Mouse (Mus musculus): Measurements from ENCODE around the gene Rab11fip5. TPM values are rescaled to one million over a fixed set of nuclear protein-coding genes. Genes with fewer than 3 reads are reported as not detected.

The Rab11fip5 gene
- polyA plus RNA-seq, 1 experiment from 2014 or later: 3.4 TPM

GRCm38 (mm10) chr6:85307894-85308293 lies 66.5 kb downstream of the Rab11fip5 start:
- no peak for ATAC-seq (ENCODE audit: insufficient number of reproducible peaks, low FRiP score, low TSS enrichment, low read depth)
- H3K4me3 ChIP-seq (ENCODE audit: low read depth, low read length): no peak overlapping the region
- H3K36me3 ChIP-seq (ENCODE audit: control insufficient read depth, insufficient read depth, low read length): no peaks in the 10 kb centered on the region
- no peaks in the 10 kb centered on the region for H3K27me3 ChIP-seq (ENCODE audit: control insufficient read depth, insufficient read depth, low read length)
- no peaks in the 10 kb centered on the region for H3K9me3 ChIP-seq (ENCODE audit: control insufficient read depth, low read length)
- no peak overlapping the region for H3K27ac ChIP-seq (replicated peaks; ENCODE audit: low read depth, low read length)
- H3K4me2 ChIP-seq (ENCODE audit: low read depth, severe bottlenecking): no peak overlapping the region
- H3K9ac ChIP-seq (ENCODE audit: low read length): no peak overlapping the region
- peaks cover 2% of the 10 kb centered on the region for H3K4me1 ChIP-seq (ENCODE audit: control insufficient read depth, insufficient read depth, low read length)
- 87% methylated on average over 4 of the region's 4 CpGs for WGBS
- no peak for DNase-seq (ENCODE audit: low spot score)

GRCm38 (mm10) chr6:85306375-85306774 lies 68.1 kb downstream of the Rab11fip5 start:
- no peak for ATAC-seq (ENCODE audit: insufficient number of reproducible peaks, low FRiP score, low TSS enrichment, low read depth)
- H3K4me3 ChIP-seq (ENCODE audit: low read depth, low read length): no peak overlapping the region
- 86% methylated on average over 3 of the region's 3 CpGs for WGBS

GRCm38 (mm10) chr6:85305826-85306225 lies 68.6 kb downstream of the Rab11fip5 start:
- Histone ChIP-seq H3K36me3 (ENCODE audit: control insufficient read depth, insufficient read depth, low read length) (no peaks in the 10 kb centered on the region), H3K27me3 (ENCODE audit: control insufficient read depth, insufficient read depth, low read length) (no peaks in the 10 kb centered on the region), H3K9me3 (ENCODE audit: control insufficient read depth, low read length) (no peaks in the 10 kb centered on the region), H3K9ac (ENCODE audit: low read length) (no peak overlapping the region), H3K4me2 (ENCODE audit: low read depth, severe bottlenecking) (no peak overlapping the region), H3K27ac (replicated peaks; ENCODE audit: low read depth, low read length) (no peak overlapping the region), H3K4me3 (ENCODE audit: low read depth, low read length) (no peak overlapping the region), H3K4me1 (ENCODE audit: control insufficient read depth, insufficient read depth, low read length) (peaks cover 6% of the 10 kb centered on the region)
- no peak for DNase-seq (ENCODE audit: low spot score)
- no peak for ATAC-seq (ENCODE audit: insufficient number of reproducible peaks, low FRiP score, low TSS enrichment, low read depth)

More at GRCm38 (mm10) chr6:85306375-85306774, 68.1 kb downstream of the Rab11fip5 start:
- Histone ChIP-seq H3K4me2 (ENCODE audit: low read depth, severe bottlenecking) (no peak overlapping the region), H3K9ac (ENCODE audit: low read length) (no peak overlapping the region), H3K36me3 (ENCODE audit: control insufficient read depth, insufficient read depth, low read length) (no peaks in the 10 kb centered on the region), H3K9me3 (ENCODE audit: control insufficient read depth, low read length) (no peaks in the 10 kb centered on the region), H3K27me3 (ENCODE audit: control insufficient read depth, insufficient read depth, low read length) (no peaks in the 10 kb centered on the region), H3K4me1 (ENCODE audit: control insufficient read depth, insufficient read depth, low read length) (peaks cover 6% of the 10 kb centered on the region), H3K27ac (replicated peaks; ENCODE audit: low read depth, low read length) (no peak overlapping the region)
- DNase-seq (ENCODE audit: low spot score): no peak

- 85% methylated on average over 5 of the region's 5 CpGs for WGBS
- no peak overlapping the region for H3K27ac ChIP-seq (replicated peaks; ENCODE audit: low read depth, low read length)
- no peak overlapping the region for H3K4me3 ChIP-seq (ENCODE audit: low read depth, low read length)
- no peaks in the 10 kb centered on the region for H3K9me3 ChIP-seq (ENCODE audit: control insufficient read depth, low read length)
- no peak overlapping the region for H3K9ac ChIP-seq (ENCODE audit: low read length)
- no peak for DNase-seq (ENCODE audit: low spot score)
- peaks cover 6% of the 10 kb centered on the region for H3K4me1 ChIP-seq (ENCODE audit: control insufficient read depth, insufficient read depth, low read length)
- H3K27me3 ChIP-seq (ENCODE audit: control insufficient read depth, insufficient read depth, low read length): no peaks in the 10 kb centered on the region
- H3K36me3 ChIP-seq (ENCODE audit: control insufficient read depth, insufficient read depth, low read length): no peaks in the 10 kb centered on the region
- H3K4me2 ChIP-seq (ENCODE audit: low read depth, severe bottlenecking): no peak overlapping the region
- ATAC-seq (ENCODE audit: insufficient number of reproducible peaks, low FRiP score, low TSS enrichment, low read depth): no peak
Observed at GRCm38 (mm10) chr6:85304966-85305365, 69.5 kb downstream of the Rab11fip5 start.

- Histone ChIP-seq H3K27ac (replicated peaks; ENCODE audit: low read depth, low read length) (peak overlapping the region; percentile 10; the same call in 1 of the 2 replicates), H3K4me3 (ENCODE audit: low read depth, low read length) (no peak overlapping the region), H3K4me2 (ENCODE audit: low read depth, severe bottlenecking) (no peak overlapping the region), H3K27me3 (ENCODE audit: control insufficient read depth, insufficient read depth, low read length) (no peaks in the 10 kb centered on the region), H3K4me1 (ENCODE audit: control insufficient read depth, insufficient read depth, low read length) (peaks cover 6% of the 10 kb centered on the region), H3K9ac (ENCODE audit: low read length) (peak overlapping the region; percentile 34; the same call in 1 of the 2 replicates), H3K9me3 (ENCODE audit: control insufficient read depth, low read length) (no peaks in the 10 kb centered on the region), H3K36me3 (ENCODE audit: control insufficient read depth, insufficient read depth, low read length) (no peaks in the 10 kb centered on the region)
- 89% methylated on average over 3 of the region's 3 CpGs for WGBS
- no peak for ATAC-seq (ENCODE audit: insufficient number of reproducible peaks, low FRiP score, low TSS enrichment, low read depth)
- no peak for DNase-seq (ENCODE audit: low spot score)
Observed at GRCm38 (mm10) chr6:85302326-85303055, 71.9 kb downstream of the Rab11fip5 start.

GRCm38 (mm10) chr6:85295384-85296167 lies 78.9 kb downstream of the Rab11fip5 start:
- ATAC-seq (ENCODE audit: insufficient number of reproducible peaks, low FRiP score, low TSS enrichment, low read depth) (no peak), DNase-seq (ENCODE audit: low spot score) (no peak)
- H3K27me3 ChIP-seq (ENCODE audit: control insufficient read depth, insufficient read depth, low read length): no peaks in the 10 kb centered on the region
- no peak overlapping the region for H3K27ac ChIP-seq (replicated peaks; ENCODE audit: low read depth, low read length)
- WGBS: 71% methylated on average over 7 of the region's 7 CpGs
- no peaks in the 10 kb centered on the region for H3K36me3 ChIP-seq (ENCODE audit: control insufficient read depth, insufficient read depth, low read length)
- no peak overlapping the region for H3K4me2 ChIP-seq (ENCODE audit: low read depth, severe bottlenecking)
- no peak overlapping the region for H3K4me3 ChIP-seq (ENCODE audit: low read depth, low read length)
- H3K4me1 ChIP-seq (ENCODE audit: control insufficient read depth, insufficient read depth, low read length): peaks cover 19% of the 10 kb centered on the region
- H3K9me3 ChIP-seq (ENCODE audit: control insufficient read depth, low read length): no peaks in the 10 kb centered on the region
- no peak overlapping the region for H3K9ac ChIP-seq (ENCODE audit: low read length)

- no peak for ATAC-seq (ENCODE audit: insufficient number of reproducible peaks, low FRiP score, low TSS enrichment, low read depth)
- WGBS: 60% methylated on average over 5 of the region's 5 CpGs
Observed at GRCm38 (mm10) chr6:85294004-85294379, 80.4 kb downstream of the Rab11fip5 start.

GRCm38 (mm10) chr6:85293255-85294003 lies 81.0 kb downstream of the Rab11fip5 start:
- DNase-seq (ENCODE audit: low spot score): no peak
- H3K4me2 ChIP-seq (ENCODE audit: low read depth, severe bottlenecking): no peak overlapping the region
- no peak overlapping the region for H3K27ac ChIP-seq (replicated peaks; ENCODE audit: low read depth, low read length)
- H3K9ac ChIP-seq (ENCODE audit: low read length): 0 out of 2 replicates have a peak overlapping the region, but pooled peaks have one; percentile 27
- no peaks in the 10 kb centered on the region for H3K27me3 ChIP-seq (ENCODE audit: control insufficient read depth, insufficient read depth, low read length)
- H3K36me3 ChIP-seq (ENCODE audit: control insufficient read depth, insufficient read depth, low read length): no peaks in the 10 kb centered on the region
- ATAC-seq (ENCODE audit: insufficient number of reproducible peaks, low FRiP score, low TSS enrichment, low read depth): 0 out of 2 replicates have a peak, but pooled peaks have one; percentile 9
- no peak overlapping the region for H3K4me3 ChIP-seq (ENCODE audit: low read depth, low read length)
- H3K9me3 ChIP-seq (ENCODE audit: control insufficient read depth, low read length): no peaks in the 10 kb centered on the region
- peaks cover 19% of the 10 kb centered on the region for H3K4me1 ChIP-seq (ENCODE audit: control insufficient read depth, insufficient read depth, low read length)
- 58% methylated on average over 10 of the region's 10 CpGs for WGBS

More at GRCm38 (mm10) chr6:85294004-85294379, 80.4 kb downstream of the Rab11fip5 start:
- H3K9me3 ChIP-seq (ENCODE audit: control insufficient read depth, low read length): no peaks in the 10 kb centered on the region
- H3K4me1 ChIP-seq (ENCODE audit: control insufficient read depth, insufficient read depth, low read length): peaks cover 19% of the 10 kb centered on the region
- no peak overlapping the region for H3K27ac ChIP-seq (replicated peaks; ENCODE audit: low read depth, low read length)
- H3K4me3 ChIP-seq (ENCODE audit: low read depth, low read length): no peak overlapping the region
- no peaks in the 10 kb centered on the region for H3K36me3 ChIP-seq (ENCODE audit: control insufficient read depth, insufficient read depth, low read length)
- H3K9ac ChIP-seq (ENCODE audit: low read length): no peak overlapping the region
- no peaks in the 10 kb centered on the region for H3K27me3 ChIP-seq (ENCODE audit: control insufficient read depth, insufficient read depth, low read length)
- no peak for DNase-seq (ENCODE audit: low spot score)
- H3K4me2 ChIP-seq (ENCODE audit: low read depth, severe bottlenecking): no peak overlapping the region

All from limb, embryonic 11.5 days (tissue).